Mouse (Mus musculus) neural tube, embryonic 11.5 days (tissue): ENCODE results near the gene Peak1. TPM values are rescaled to one million over a fixed set of nuclear protein-coding genes. Genes with fewer than 3 reads are reported as not detected.
A peak's percentile ranks its signal among the peaks of the same experiment; 100 is the strongest.

Experiments
- ATAC-seq: fragments of 200-750 bp; cut with Nextera tagmentation; 2 replicates; pipeline ENCODE4 v1.8.0; 2017; ENCODE audit warnings: moderate number of reproducible peaks, mild to moderate bottlenecking, moderate TSS enrichment, moderate library complexity; ENCODE audit not compliant: insufficient read depth, low FRiP score, low TSS enrichment
- DNase-seq: peaks from one replicate; pipeline ENCODE4 v3.0.0-alpha.2; 2015; ENCODE audit warnings: low spot score
- H3K27ac ChIP-seq: fragments of 300-500 bp; sonication (generic); 2 replicates; pipeline ENCODE4 v1.5.1; 2014; ENCODE audit warnings: low read depth, mild to moderate bottlenecking, low read length
- H3K27me3 ChIP-seq: fragments of 300-500 bp; sonication (generic); 2 replicates; pipeline ENCODE4 v1.6.1; 2014; ENCODE audit warnings: mild to moderate bottlenecking, low read length, mixed read lengths; ENCODE audit not compliant: control insufficient read depth, insufficient read depth
- H3K36me3 ChIP-seq: fragments of 300-500 bp; sonication (generic); 2 replicates; pipeline ENCODE4 v1.6.1; 2014; ENCODE audit warnings: mild to moderate bottlenecking, low read length, moderate library complexity, mixed read lengths; ENCODE audit not compliant: control insufficient read depth, insufficient read depth
- H3K4me1 ChIP-seq: fragments of 300-500 bp; sonication (generic); 2 replicates; pipeline ENCODE4 v1.6.1; 2014; ENCODE audit warnings: low read length, mixed read lengths; ENCODE audit not compliant: control insufficient read depth, insufficient read depth
- H3K4me2 ChIP-seq: fragments of 300-500 bp; sonication (generic); 2 replicates; pipeline ENCODE4 v1.6.1; 2014; ENCODE audit warnings: low read depth, mild to moderate bottlenecking, moderate library complexity
- H3K4me3 ChIP-seq: fragments of 300-500 bp; sonication (generic); 2 replicates; pipeline ENCODE4 v1.5.1; 2014; ENCODE audit warnings: low read depth, low read length
- H3K9ac ChIP-seq: fragments of 300-500 bp; sonication (generic); 2 replicates; pipeline ENCODE4 v1.6.1; 2014; ENCODE audit warnings: mild to moderate bottlenecking, low read length
- H3K9me3 ChIP-seq: fragments of 300-500 bp; sonication (generic); 2 replicates; pipeline ENCODE4 v1.6.1; 2016; ENCODE audit warnings: low read length; ENCODE audit not compliant: control insufficient read depth
- WGBS: fragments of 180-500 bp; shearing (Covaris S2); extraction: QIAGEN DNeasy Blood & Tissue Kit; methylation state at CpG from one replicate; pipeline ENCODE4 v1.1.7; 2014; 5-methylcytosine and 5-hydroxymethylcytosine counted together
- polyA plus RNA-seq: library from polyadenylated mRNA; unstranded; fragments of >200 nt; fragmentation: Nextera tagmentation; extraction: Ambion mirVana; gene quantifications from 2 replicates; pipeline ENCODE4 v1.2.1, GENCODE M21; 2014

Gene Peak1
- polyA plus RNA-seq, 1 experiment from 2014 or later, result 8.5 TPM

DNA sequence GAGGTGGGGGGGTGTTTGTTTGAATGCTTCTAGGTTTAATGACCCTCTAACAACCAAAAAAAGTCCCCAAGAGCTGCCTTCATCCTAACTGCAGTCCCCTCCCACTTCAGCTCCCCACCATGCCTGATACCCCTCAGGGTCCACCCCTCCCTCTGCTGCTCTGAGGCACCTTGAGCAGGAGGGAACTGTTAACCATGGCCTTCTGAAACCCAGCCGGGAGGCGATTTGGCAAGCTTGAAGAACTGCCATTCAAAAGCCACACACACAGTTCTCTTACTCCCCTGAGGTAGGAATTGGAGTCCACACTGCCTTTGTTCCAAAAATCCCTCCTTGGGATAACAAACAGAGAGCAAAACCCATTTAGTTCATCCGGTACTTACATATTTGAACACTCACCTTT, 222.7 kb downstream of the Peak1 start:
- Histone ChIP-seq H3K4me1 (no peaks in the 10 kb centered on the region; the same call in 1 of the 2 replicates), H3K27ac (no peak overlapping the region)

DNA sequence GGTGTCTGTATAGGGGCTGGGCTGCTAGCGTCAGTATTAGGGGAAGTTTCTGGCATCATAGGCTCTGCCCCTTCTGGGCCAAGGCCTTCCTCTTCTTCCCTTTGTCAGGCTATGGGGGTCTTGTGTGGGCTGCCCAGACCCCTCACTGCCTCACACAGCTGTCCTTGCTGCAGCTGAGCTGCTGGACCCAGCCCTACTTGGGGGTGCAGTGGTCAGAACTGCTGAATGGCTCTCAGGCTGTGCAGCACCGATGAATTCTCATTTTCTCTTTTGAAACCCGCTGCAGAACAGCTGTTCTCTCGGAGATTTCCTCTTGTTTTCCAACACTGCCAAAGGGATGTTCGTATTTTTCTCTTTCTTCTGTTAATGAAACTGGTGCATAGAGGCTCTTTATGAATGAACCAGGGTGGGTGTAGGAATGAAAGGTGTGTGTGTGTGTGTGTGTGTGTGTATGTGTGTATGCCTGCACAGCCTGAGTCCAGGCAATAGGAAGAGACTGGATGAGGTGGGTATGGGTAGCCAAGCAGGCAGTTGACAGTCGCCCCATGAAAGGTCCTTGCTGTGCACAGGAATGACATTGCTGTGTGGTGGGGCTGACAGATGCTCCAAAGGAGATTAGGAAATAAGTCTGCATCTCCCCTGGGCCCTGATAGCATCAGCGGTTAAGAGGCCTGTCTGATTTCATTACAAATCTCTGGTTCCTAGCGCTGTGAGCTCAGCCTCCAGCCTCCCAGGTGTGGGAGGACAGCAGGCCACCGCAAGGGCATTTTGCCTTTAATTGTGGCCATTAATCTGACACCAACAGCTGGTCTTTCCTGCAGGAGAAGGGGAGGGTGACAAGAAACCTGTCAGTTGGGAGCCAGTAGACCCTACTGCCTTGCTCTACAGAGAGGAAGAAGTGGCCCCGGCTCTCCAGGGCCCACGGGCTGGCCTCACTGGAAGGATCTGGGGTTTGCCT, 226.1 kb downstream of the Peak1 start:
- H3K4me1 ChIP-seq, result no peaks in the 10 kb centered on the region; the same call in 1 of the 2 replicates
- H3K4me2 ChIP-seq, result no peak overlapping the region
- no peak overlapping the region for H3K27ac ChIP-seq
- H3K9ac ChIP-seq, result no peak overlapping the region; the same call in 1 of the 2 replicates
- H3K27me3 ChIP-seq, result no peaks in the 10 kb centered on the region
- DNase-seq (peak; percentile 18), ATAC-seq (no peak)
- no peaks in the 10 kb centered on the region for H3K9me3 ChIP-seq
- 64% methylated on average over 11 of the region's 11 CpGs for WGBS
- H3K4me3 ChIP-seq, result no peak overlapping the region
- H3K36me3 ChIP-seq, result no peaks in the 10 kb centered on the region

More for the DNA sequence above, 222.7 kb downstream of the Peak1 start:
- H3K27me3 ChIP-seq, result no peaks in the 10 kb centered on the region
- no peak overlapping the region for H3K4me2 ChIP-seq
- 54% methylated on average over 3 of the region's 3 CpGs for WGBS
- ATAC-seq, result no peak
- H3K36me3 ChIP-seq, result no peaks in the 10 kb centered on the region
- DNase-seq, result no peak
- H3K9ac ChIP-seq, result no peak overlapping the region
- no peaks in the 10 kb centered on the region for H3K9me3 ChIP-seq
- no peak overlapping the region for H3K4me3 ChIP-seq

DNA sequence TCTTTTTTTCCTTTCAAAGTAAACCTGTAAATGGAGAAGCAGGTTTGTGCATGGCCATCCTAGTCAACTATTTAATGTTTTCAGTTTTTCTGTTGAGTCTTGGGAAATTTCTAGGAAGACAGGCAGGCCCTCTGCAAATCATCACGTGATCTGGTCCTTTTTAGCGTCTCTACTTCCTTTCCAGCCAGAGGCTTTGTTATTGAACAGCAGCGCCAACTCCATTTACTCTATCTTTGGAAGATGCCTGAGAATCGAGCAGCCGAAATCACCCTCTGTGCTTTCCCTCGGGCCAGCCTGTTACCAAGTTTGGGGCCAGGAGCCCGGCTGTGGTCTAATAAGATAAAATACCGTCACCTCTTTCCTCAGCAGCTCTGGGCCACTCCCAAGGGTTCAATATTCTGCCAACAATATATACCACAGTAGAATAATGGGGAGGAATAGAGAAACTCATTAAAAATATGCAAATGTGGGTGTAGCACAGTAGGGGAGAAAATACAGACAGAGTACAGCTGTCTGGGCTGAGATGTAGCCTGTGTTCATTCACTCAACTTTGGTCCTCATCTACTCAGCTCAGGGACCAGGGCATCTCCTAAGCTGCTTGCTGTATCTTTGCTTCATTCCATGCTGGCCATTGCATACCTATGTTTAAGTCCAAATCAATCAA, 237.6 kb downstream of the Peak1 start:
- H3K4me1 ChIP-seq, result no peaks in the 10 kb centered on the region
- H3K4me2 ChIP-seq, result no peak overlapping the region
- H3K9me3 ChIP-seq, result no peaks in the 10 kb centered on the region
- 52% methylated on average over 8 of the region's 8 CpGs for WGBS
- no peaks in the 10 kb centered on the region for H3K36me3 ChIP-seq
- H3K9ac ChIP-seq, result no peak overlapping the region
- H3K4me3 ChIP-seq, result no peak overlapping the region
- H3K27me3 ChIP-seq, result no peaks in the 10 kb centered on the region
- H3K27ac ChIP-seq, result no peak overlapping the region
- DNase-seq (no peak), ATAC-seq (no peak)

DNA sequence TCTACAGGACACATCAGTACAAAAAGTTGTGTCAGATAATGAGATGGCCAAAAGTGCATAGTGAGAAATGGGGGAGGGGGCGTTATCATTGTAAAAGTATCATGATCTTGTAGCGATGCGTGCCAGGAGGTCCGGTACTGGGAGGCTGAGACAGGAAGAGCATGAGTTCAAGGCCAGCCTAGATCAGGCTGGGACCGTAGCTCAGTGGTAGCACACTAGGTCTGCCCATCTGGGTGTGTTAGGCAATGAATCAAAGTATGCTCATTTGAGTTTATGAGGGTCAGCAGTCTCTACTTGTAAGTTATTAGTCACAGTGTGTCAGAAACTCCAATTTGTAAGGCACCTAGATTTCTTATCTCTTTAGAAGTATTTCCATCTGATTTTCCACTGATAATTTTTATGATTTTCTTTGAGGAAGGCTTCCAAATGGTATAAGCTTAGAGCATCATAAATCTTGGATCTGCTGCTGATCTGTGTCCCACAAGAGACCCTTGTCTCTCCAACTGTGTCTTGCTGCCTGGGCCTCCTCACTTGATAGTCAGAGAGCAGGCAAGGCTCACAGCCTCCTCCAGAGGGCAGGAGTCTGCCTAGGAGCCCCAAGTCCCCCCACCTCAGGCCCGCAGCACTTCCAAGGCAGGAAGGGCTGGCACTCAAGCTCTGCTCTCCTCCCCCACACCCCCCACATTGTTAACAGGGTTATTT, 238.3 kb downstream of the Peak1 start:
- Histone ChIP-seq H3K9ac (no peak overlapping the region), H3K36me3 (no peaks in the 10 kb centered on the region), H3K4me3 (no peak overlapping the region), H3K27ac (no peak overlapping the region), H3K4me2 (no peak overlapping the region), H3K27me3 (no peaks in the 10 kb centered on the region), H3K9me3 (no peaks in the 10 kb centered on the region), H3K4me1 (no peaks in the 10 kb centered on the region)
- WGBS, result 77% methylated on average over 6 of the region's 6 CpGs
- DNase-seq (peak; percentile 27), ATAC-seq (no peak)

DNA sequence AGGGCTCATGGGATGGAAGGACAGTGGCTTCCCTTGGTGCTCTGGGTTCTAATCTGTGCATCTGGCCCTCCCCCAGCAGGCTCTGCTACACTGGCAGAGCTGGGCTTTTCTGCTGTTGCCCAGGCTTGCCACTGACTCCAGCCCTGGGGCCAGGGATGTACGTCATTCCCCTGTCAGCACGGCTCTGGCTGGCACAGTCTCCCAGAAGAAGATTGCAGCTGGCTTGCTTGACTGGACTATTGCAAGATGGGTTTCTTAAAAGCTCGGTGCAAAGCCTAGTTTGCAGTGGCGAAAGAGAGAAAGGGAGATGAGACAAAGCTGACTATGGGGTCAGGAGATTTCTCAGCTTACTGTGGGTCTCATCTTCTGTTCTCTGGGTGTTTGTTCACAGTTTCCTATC, 240.5 kb downstream of the Peak1 start:
- Histone ChIP-seq H3K4me3 (no peak overlapping the region), H3K27ac (no peak overlapping the region), H3K9ac (no peak overlapping the region), H3K36me3 (no peaks in the 10 kb centered on the region), H3K4me1 (no peaks in the 10 kb centered on the region), H3K4me2 (no peak overlapping the region), H3K27me3 (no peaks in the 10 kb centered on the region), H3K9me3 (no peaks in the 10 kb centered on the region)
- ATAC-seq, result no peak
- DNase-seq, result no peak
- 80% methylated on average over 4 of the region's 4 CpGs for WGBS

DNA sequence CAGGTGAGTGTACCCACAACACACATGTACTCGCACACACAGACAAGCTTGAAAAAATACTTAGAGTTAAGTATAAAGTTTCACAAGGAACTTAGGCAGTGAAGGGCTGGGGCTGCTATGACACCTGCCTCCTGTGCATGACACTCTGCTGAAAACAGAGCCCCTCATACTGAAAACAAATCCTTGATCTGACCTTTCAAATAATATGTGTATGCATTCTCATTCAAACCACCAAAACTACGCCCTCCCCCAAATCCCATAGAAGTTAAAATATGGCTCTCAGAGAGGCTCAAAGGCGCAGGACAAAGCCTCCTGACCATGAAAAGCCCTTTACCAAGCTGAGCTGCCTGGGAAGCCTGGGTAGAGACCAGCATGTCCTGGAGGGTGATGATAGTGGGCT, 242.6 kb downstream of the Peak1 start:
- Histone ChIP-seq H3K9me3 (no peaks in the 10 kb centered on the region), H3K36me3 (no peaks in the 10 kb centered on the region), H3K4me2 (no peak overlapping the region), H3K4me1 (no peaks in the 10 kb centered on the region), H3K27ac (no peak overlapping the region), H3K9ac (no peak overlapping the region), H3K4me3 (no peak overlapping the region), H3K27me3 (no peaks in the 10 kb centered on the region)
- WGBS, result 80% methylated on average over 3 of the region's 3 CpGs
- DNase-seq, result no peak
- no peak for ATAC-seq

DNA sequence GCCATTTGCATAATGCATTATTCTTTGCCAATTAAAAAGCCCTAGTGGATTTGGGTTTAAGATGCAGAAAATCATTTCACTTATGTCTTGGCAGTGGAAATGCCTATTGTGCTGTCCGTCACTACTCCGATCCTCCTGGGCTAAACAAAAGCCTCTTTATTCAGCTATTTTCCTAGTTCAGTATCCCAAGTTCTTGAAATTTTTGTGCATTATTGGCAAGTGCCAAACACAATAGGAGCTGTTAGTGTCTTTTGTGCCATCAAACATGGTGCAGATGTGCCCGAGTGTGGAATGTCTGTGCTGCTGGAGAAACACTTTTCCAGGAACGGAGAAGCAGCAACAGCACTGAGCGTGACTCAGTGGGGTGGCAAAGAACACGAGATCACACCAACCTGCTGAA, 250.2 kb downstream of the Peak1 start:
- no peak for ATAC-seq
- WGBS, result 38% methylated on average over 6 of the region's 6 CpGs
- no peak for DNase-seq
- no peaks in the 10 kb centered on the region for H3K4me1 ChIP-seq
- no peak overlapping the region for H3K27ac ChIP-seq
- H3K36me3 ChIP-seq, result no peaks in the 10 kb centered on the region
- no peaks in the 10 kb centered on the region for H3K27me3 ChIP-seq
- no peak overlapping the region for H3K9ac ChIP-seq
- no peak overlapping the region for H3K4me3 ChIP-seq
- H3K9me3 ChIP-seq, result no peaks in the 10 kb centered on the region
- H3K4me2 ChIP-seq, result no peak overlapping the region

DNA sequence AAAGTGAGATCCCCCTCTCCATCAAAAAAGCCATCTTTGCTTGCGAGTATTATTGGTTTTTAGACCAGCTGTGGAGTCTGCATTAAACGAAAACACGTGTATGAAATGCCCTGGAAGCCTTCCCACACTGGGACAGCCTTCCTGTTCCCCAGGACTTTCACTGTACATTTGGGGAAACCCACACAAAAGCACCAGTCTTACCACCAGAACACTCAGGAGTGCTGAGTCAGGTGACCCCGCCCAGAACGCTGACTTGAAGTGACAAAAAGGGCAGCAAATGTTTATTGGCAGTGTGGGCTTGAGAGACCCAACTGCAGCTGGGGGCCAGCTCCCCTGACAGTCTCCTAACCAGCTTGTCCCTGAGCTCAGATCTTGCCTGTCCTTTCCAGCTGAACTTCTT, 251.7 kb downstream of the Peak1 start:
- no peak for DNase-seq
- no peak overlapping the region for H3K4me2 ChIP-seq
- no peaks in the 10 kb centered on the region for H3K36me3 ChIP-seq
- no peaks in the 10 kb centered on the region for H3K9me3 ChIP-seq
- no peaks in the 10 kb centered on the region for H3K4me1 ChIP-seq
- ATAC-seq, result no peak
- WGBS, result 53% methylated on average over 5 of the region's 5 CpGs
- H3K27ac ChIP-seq, result no peak overlapping the region
- no peak overlapping the region for H3K9ac ChIP-seq
- H3K27me3 ChIP-seq, result no peaks in the 10 kb centered on the region
- no peak overlapping the region for H3K4me3 ChIP-seq
